Mouse (Mus musculus) lung, postnatal 0 days (tissue): ENCODE results near the gene Mthfd2. TPM values are rescaled to one million over a fixed set of nuclear protein-coding genes. Genes with fewer than 3 reads are reported as not detected.
A peak's percentile ranks its signal among the peaks of the same experiment; 100 is the strongest.

ENCODE experiments used
- ATAC-seq: fragments of 200-750 bp; cut with Nextera tagmentation; 2 replicates; pipeline ENCODE4 v1.8.0; 2017; ENCODE audit warnings: moderate library complexity
- DNase-seq: peaks from one replicate; pipeline ENCODE4 v3.0.0-alpha.2; 2016; ENCODE audit warnings: low spot score
- H3K27ac ChIP-seq: fragments of 300-500 bp; sonication (generic); 2 replicates; pipeline ENCODE4 v1.5.1; 2014; ENCODE audit warnings: antibody characterized with exemption, mild to moderate bottlenecking, low read length, mixed read lengths
- H3K27me3 ChIP-seq: fragments of 300-500 bp; sonication (generic); replicated peaks from 2 replicates; pipeline ENCODE4 v1.6.1; 2014; ENCODE audit warnings: low read length, mixed read lengths; ENCODE audit not compliant: insufficient read depth
- H3K36me3 ChIP-seq: fragments of 300-500 bp; sonication (generic); 2 replicates; pipeline ENCODE4 v1.6.1; 2014; ENCODE audit warnings: low read length, mixed read lengths; ENCODE audit not compliant: insufficient read depth
- H3K4me1 ChIP-seq: fragments of 300-500 bp; sonication (generic); 2 replicates; pipeline ENCODE4 v1.6.1; 2014; ENCODE audit warnings: antibody characterized with exemption, low read depth, low read length, mixed read lengths; ENCODE audit not compliant: insufficient read depth
- H3K4me2 ChIP-seq: fragments of 300-500 bp; sonication (generic); replicated peaks from 2 replicates; pipeline ENCODE4 v1.6.1; 2014; ENCODE audit warnings: low read depth, mild to moderate bottlenecking, low read length, moderate library complexity, mixed read lengths
- H3K4me3 ChIP-seq: fragments of 300-500 bp; sonication (generic); 2 replicates; pipeline ENCODE4 v1.5.1; 2014; ENCODE audit warnings: low read depth, low read length
- H3K9ac ChIP-seq: fragments of 300-500 bp; sonication (generic); replicated peaks from 2 replicates; pipeline ENCODE4 v1.6.1; 2014; ENCODE audit warnings: low read depth, mild to moderate bottlenecking
- H3K9me3 ChIP-seq: fragments of 300-500 bp; sonication (generic); 2 replicates; pipeline ENCODE4 v1.6.1; 2016; ENCODE audit warnings: low read length, mixed read lengths
- CTCF ChIP-seq: IDR thresholded peaks from 2 replicates; pipeline ENCODE4 v1.5.1; 2016; ENCODE audit warnings: antibody characterized with exemption, mild to moderate bottlenecking
- EP300 ChIP-seq: IDR thresholded peaks from 2 replicates; pipeline ENCODE4 v1.6.1; 2016; ENCODE audit warnings: antibody characterized with exemption, mild to moderate bottlenecking, control low read depth
- WGBS: fragments of 180-500 bp; shearing (Covaris S2); extraction: QIAGEN DNeasy Blood & Tissue Kit; methylation state at CpG from one replicate; pipeline ENCODE4 v1.1.7; 2014; 5-methylcytosine and 5-hydroxymethylcytosine counted together
- polyA plus RNA-seq: library from polyadenylated mRNA; unstranded; fragments of >200 nt; fragmentation: Nextera tagmentation; extraction: Ambion mirVana; gene quantifications from 2 replicates; pipeline ENCODE4 v1.2.1, GENCODE M21; 2015

The Mthfd2 gene
- polyA plus RNA-seq, 1 experiment from 2014 or later: 6.3 TPM

GRCm38 (mm10) chr6:83312021-83312420 is 13.7 kb downstream of the Mthfd2 start:
- H3K9ac ChIP-seq: no peak overlapping the region
- H3K4me1 ChIP-seq: no peaks in the 10 kb centered on the region; the same call in 1 of the 2 replicates
- ATAC-seq (no peak), DNase-seq (no peak)
- H3K9me3 ChIP-seq: no peaks in the 10 kb centered on the region
- no peaks in the 10 kb centered on the region for H3K36me3 ChIP-seq
- H3K4me3 ChIP-seq: no peak overlapping the region
- no peak overlapping the region for H3K4me2 ChIP-seq
- no peak for TF ChIP-seq CTCF
- no peak for TF ChIP-seq EP300
- WGBS: 78% methylated on average over 7 of the region's 7 CpGs
- no peaks in the 10 kb centered on the region for H3K27me3 ChIP-seq
- no peak overlapping the region for H3K27ac ChIP-seq

- DNase-seq (no peak), ATAC-seq (no peak)
- Histone ChIP-seq H3K9ac (no peak overlapping the region), H3K36me3 (no peaks in the 10 kb centered on the region), H3K4me3 (no peak overlapping the region), H3K9me3 (no peaks in the 10 kb centered on the region), H3K4me2 (no peak overlapping the region), H3K4me1 (no peaks in the 10 kb centered on the region; the same call in 1 of the 2 replicates), H3K27ac (no peak overlapping the region), H3K27me3 (no peaks in the 10 kb centered on the region)
- no peak for TF ChIP-seq CTCF
- no peak for TF ChIP-seq EP300
- WGBS: 93% methylated on average over 11 of the region's 11 CpGs
Measured at GRCm38 (mm10) chr6:83311206-83311605, 14.5 kb downstream of the Mthfd2 start.

GRCm38 (mm10) chr6:83309017-83309416 is 16.7 kb downstream of the Mthfd2 start:
- TF ChIP-seq CTCF: peak; percentile 31
- TF ChIP-seq EP300: no peak
- H3K27me3 ChIP-seq: no peaks in the 10 kb centered on the region
- no peaks in the 10 kb centered on the region for H3K36me3 ChIP-seq
- no peak overlapping the region for H3K4me3 ChIP-seq
- no peak overlapping the region for H3K27ac ChIP-seq
- ATAC-seq (no peak), DNase-seq (no peak)
- no peak overlapping the region for H3K9ac ChIP-seq
- H3K9me3 ChIP-seq: no peaks in the 10 kb centered on the region
- H3K4me2 ChIP-seq: no peak overlapping the region
- 86% methylated on average over 7 of the region's 7 CpGs for WGBS
- no peaks in the 10 kb centered on the region for H3K4me1 ChIP-seq

- DNase-seq (no peak), ATAC-seq (no peak)
- Histone ChIP-seq H3K9me3 (no peaks in the 10 kb centered on the region), H3K36me3 (no peaks in the 10 kb centered on the region), H3K4me2 (no peak overlapping the region), H3K4me1 (no peaks in the 10 kb centered on the region), H3K27me3 (no peaks in the 10 kb centered on the region), H3K9ac (no peak overlapping the region), H3K4me3 (no peak overlapping the region), H3K27ac (no peak overlapping the region)
- TF ChIP-seq CTCF: no peak
- no peak for TF ChIP-seq EP300
- 78% methylated on average over 5 of the region's 5 CpGs for WGBS
Measured at GRCm38 (mm10) chr6:83302264-83302663, 23.4 kb downstream of the Mthfd2 start.

GRCm38 (mm10) chr6:83301294-83301693 is 24.4 kb downstream of the Mthfd2 start:
- H3K4me3 ChIP-seq: no peak overlapping the region
- no peak for TF ChIP-seq EP300
- no peak for TF ChIP-seq CTCF
- H3K27me3 ChIP-seq: no peaks in the 10 kb centered on the region
- no peaks in the 10 kb centered on the region for H3K4me1 ChIP-seq
- H3K4me2 ChIP-seq: no peak overlapping the region
- no peaks in the 10 kb centered on the region for H3K9me3 ChIP-seq
- H3K27ac ChIP-seq: no peak overlapping the region
- H3K9ac ChIP-seq: no peak overlapping the region
- H3K36me3 ChIP-seq: no peaks in the 10 kb centered on the region
- peak; percentile 61 for ATAC-seq
- WGBS: 61% methylated on average over 2 of the region's 2 CpGs
- peak; percentile 29 for DNase-seq

GRCm38 (mm10) chr6:83300447-83301229 is 25.1 kb downstream of the Mthfd2 start:
- Histone ChIP-seq H3K4me1 (no peaks in the 10 kb centered on the region), H3K4me2 (no peak overlapping the region), H3K36me3 (no peaks in the 10 kb centered on the region), H3K27me3 (no peaks in the 10 kb centered on the region), H3K9me3 (no peaks in the 10 kb centered on the region), H3K4me3 (no peak overlapping the region), H3K9ac (no peak overlapping the region), H3K27ac (no peak overlapping the region)
- 68% methylated on average over 7 of the region's 7 CpGs for WGBS
- no peak for TF ChIP-seq CTCF
- no peak for TF ChIP-seq EP300
- ATAC-seq (no peak), DNase-seq (no peak)
